Mouse (Mus musculus): ENCODE data around the gene Gabarapl2.
A peak's percentile ranks its signal among the peaks of the same experiment; 100 is the strongest.
"Not testable (repeated sequence)": the region's sequence is repeated elsewhere in the genome, so short reads cannot be mapped to it uniquely, and the experiment has no call there.

The Gabarapl2 gene

DNA sequence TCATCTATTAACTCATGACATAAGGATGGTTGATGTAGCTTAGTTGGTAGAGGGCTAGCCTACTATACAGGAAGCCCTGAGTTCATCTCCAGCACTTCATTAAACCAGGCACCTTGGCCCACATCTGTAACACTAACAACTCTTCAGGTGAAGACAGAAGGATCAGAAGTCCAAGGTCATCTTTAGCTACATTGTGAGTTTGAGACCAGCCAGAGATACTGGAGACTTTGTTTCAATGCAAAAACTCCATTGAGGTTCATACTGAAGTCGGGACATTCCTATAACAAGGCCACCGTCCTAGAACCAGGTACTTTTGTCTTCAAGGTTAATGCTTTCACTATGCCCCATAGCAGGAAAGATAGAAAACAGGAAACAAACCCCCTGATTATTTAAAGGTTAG, 6.3 kb upstream of the Gabarapl2 start:
- DNase-seq (ENCODE audit: low read depth, low spot score), result no peak

DNA sequence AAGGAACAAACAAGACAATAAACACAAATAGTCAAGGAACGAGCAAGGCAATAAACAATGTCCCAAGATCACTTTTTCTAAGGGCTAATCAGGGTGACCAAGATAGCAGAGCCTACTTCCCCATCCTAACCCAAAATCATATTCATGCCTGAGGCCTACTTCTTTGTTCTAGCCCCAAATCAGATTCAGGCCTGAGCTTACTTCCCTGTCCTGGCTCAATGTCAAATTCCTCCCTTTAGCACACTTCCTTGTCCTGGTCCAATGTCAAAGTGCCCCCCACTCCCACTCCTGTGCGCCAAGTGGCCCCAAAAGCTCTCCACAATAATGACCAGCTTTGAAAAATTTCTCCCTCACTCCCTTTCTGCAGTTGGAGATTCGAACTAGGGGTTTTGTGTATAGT, 3.3 kb upstream of the Gabarapl2 start:
- no peak for DNase-seq (ENCODE audit: low read depth, low spot score)

DNA sequence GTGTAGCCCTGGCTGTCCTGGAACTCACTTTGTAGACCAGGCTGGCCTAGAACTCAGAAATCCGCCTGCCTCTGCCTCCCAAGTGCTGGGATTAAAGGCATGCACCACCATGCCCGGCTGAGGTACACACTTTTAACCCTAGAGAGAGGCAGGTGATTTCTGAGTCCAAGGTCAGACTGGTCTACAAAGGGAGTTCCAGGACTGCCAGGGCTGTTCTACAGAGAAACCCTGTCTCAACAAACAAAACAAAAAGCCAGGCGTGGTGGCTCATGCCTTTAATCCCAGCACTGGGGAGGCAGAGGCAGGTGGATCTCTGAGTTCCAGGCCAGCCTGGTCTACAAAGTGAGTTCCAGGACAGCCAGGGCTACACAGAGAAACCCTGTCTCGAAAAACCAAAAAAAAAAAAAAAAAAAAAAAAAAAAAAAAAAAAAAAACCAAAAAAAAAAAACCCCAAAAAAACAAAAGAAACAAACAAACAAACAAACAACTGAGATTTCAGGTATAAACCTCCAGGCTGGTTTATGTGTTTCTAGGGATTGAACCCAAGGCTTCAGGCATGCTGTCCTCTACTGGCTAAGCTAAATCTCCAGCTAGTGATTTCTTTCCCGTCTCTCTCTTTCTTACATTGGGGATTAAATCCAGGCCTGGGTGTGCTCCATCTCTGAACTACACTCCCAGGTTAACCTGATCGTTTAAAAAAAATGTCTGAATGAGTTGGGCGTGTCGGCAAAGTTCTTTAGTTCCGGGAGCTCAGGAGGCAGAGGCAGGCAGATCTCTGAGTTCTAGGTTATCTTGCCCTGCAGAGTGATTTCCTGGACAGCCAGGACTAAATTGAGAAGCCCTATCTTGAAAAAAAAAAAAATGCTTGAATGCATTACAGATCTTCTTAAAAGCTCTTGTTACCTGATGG, 2.2 kb upstream of the Gabarapl2 start:
- not testable (repeated sequence) for DNase-seq (ENCODE audit: low read depth, low spot score)

- no peak for DNase-seq (ENCODE audit: low read depth, low spot score)
Measured at GRCm38 (mm10) chr8:111939516-111940142, 874 bp upstream of the Gabarapl2 start.

- peak; percentile 63 for DNase-seq (ENCODE audit: low read depth, low spot score)
Measured at GRCm38 (mm10) chr8:111941101-111941454, 575 bp downstream of the Gabarapl2 start.

- no peak for DNase-seq (ENCODE audit: low read depth, low spot score)
Measured at GRCm38 (mm10) chr8:111943544-111943943, 3.0 kb downstream of the Gabarapl2 start.

GRCm38 (mm10) chr8:111947144-111947543, 6.6 kb downstream of the Gabarapl2 start:
- DNase-seq (ENCODE audit: low read depth, low spot score), result no peak

DNA sequence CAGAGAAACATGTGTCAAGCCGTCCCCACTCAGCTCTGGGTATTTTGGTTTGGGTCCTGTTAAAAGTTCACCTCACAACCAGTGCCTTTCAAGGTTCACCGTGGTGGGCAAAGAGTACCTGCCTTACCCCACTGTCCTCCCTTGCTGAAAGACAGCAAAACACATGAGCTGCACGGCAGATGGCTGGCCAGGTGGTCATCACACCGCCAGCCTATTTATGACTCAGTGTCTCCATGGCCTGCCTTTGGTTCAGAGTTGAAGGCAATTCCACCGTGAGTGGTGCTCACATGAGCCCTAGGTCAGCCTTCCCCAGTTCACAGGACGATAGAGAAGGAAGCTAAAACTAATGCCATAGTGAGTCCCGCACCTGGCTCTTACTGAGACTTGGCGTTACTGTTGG, 7.5 kb downstream of the Gabarapl2 start:
- no peak for DNase-seq (ENCODE audit: low read depth, low spot score)

- DNase-seq (ENCODE audit: low read depth, low spot score), result no peak
Measured at GRCm38 (mm10) chr8:111950846-111951245, 10.3 kb downstream of the Gabarapl2 start.

DNA sequence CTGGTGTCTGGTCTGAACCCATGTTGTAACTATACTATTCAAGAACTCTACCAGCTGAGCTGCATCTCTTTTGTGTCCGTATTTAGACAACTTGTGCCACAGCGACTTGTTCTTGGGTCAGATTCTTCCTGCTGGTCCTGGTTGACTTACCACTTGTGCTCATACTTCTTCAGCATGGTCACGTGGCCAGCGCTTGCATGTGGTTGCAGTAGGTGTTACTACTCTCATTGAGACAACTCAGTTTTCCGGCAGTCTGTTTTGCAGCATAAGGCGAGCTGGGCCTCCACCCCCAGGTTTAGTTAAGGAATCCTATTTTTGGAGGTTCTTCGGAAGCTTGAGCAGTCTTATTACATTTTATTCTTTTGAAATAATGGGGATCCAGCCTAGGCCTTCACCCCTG, 10.8 kb downstream of the Gabarapl2 start:
- DNase-seq (ENCODE audit: low read depth, low spot score), result no peak

DNA sequence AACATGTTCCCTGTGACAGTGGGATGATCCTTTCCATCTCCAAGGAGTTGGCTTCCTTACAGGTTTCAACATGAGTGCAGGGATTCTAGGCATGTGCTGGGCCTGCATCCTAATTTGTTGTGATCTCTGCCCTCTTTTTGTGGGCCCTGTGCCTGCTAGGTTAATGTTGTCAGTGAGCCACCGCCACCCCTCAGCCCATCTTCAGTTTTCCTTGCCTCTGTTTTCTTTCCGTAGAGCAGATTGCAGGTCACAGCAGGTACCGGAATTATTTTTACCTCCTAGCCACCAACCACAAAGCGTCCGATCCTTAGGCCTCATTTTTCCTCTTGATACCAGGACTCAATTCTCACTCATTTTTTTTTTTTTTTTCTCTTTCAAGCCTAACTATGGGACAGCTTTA, 11.4 kb downstream of the Gabarapl2 start:
- DNase-seq (ENCODE audit: low read depth, low spot score), result no peak

- no peak for DNase-seq (ENCODE audit: low read depth, low spot score)
Measured at GRCm38 (mm10) chr8:111954844-111955594, 14.5 kb downstream of the Gabarapl2 start.

DNA sequence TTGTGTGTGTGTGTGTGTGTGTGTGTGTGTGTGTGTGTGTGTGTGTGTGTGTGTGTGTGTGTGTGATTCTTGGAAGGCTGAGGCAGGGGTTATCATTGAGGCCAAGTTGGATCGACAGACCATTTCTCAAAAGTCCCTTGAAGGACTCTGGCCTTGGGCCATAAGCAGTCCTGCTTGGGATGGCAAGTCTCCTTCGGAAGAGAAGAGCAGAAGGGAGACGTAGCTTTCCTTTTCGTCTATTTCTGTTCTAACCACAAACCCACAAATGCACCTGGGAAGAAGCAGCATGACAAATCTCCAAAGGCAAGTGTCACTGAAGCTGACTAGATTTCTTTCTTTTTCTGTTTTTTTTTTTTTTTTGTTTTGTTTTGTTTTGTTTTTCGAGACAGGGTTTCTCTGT, 15.4 kb downstream of the Gabarapl2 start:
- no peak for DNase-seq (ENCODE audit: low read depth, low spot score)

GRCm38 (mm10) chr8:111957231-111957630, 16.7 kb downstream of the Gabarapl2 start:
- no peak for DNase-seq (ENCODE audit: low read depth, low spot score)

DNA sequence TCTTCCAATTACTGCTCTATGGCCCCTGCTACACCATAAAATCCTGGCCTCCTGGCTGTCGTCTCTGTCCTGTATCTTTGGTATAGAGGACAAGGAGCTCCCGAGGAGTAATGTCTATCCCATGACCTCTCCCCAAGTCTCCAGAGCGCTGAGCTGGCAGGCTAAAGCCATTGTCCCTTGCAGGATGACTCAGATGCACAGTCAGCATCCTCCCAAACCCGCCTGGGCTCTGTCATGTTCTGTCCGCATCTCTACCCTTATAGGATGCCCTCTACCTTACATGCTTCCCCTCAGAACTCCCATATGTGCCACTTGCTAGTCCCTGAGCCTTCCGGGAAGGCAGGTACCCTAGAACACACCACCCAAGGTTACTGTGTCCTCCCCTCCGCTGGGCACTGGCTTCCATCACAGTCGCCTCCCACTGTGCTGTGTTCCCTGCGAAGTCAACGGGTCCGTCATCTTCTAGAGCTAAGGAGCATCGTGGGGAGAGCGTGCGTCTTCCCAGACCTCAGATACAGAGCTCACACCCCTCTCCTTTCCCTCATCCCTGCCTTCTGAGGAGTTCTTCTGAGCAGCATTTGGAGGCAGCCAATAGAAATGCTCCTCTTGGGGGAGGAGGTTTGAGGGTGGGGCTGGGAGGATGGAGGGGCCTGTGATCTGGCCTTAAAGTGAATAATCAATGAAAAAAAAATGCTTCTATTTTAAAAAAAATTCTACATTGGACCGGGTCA, 20.3 kb downstream of the Gabarapl2 start:
- no peak for DNase-seq (ENCODE audit: low read depth, low spot score)

- no peak for DNase-seq (ENCODE audit: low read depth, low spot score)
Measured at GRCm38 (mm10) chr8:111961330-111961729, 20.8 kb downstream of the Gabarapl2 start.

DNA sequence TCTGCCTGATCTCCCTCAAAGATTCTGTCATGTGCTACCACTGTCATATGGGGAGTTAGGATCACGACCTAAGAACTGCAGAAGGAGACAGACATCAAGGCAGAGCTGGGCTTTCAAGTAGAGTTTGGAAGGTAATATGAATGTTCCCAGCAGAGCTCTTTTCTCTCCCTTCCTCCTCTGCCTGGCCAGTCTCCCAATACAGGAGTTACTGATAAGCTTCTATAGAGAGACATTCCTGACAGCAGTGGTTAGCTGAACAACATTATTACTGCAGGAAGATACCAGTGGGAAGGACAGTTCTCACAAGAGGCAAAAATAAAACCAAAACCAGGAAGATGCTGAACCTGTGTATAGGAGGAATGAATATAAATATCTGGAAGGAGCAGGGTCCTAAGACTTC, 22.1 kb downstream of the Gabarapl2 start:
- no peak for DNase-seq (ENCODE audit: low read depth, low spot score)

DNA sequence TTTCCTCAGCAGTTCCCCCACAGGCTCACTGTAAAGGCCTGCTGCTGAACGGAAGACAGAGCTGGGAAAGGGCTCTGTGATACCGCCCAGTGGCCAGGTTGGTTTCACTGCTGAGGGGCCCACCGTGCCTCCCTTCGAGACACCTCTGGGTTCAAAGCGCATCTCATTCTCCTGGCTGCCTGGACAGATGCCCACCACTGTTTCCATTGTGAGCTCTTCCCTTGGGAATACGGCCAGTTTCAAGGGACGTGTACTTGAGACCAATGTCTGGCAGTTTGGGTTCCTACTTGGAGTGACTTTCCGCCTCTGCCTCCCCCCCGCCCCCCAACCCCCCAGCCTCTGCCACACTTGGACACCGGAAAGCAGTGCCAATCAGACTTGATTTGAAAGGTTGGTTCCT, 22.6 kb downstream of the Gabarapl2 start:
- DNase-seq (ENCODE audit: low read depth, low spot score), result no peak

DNA sequence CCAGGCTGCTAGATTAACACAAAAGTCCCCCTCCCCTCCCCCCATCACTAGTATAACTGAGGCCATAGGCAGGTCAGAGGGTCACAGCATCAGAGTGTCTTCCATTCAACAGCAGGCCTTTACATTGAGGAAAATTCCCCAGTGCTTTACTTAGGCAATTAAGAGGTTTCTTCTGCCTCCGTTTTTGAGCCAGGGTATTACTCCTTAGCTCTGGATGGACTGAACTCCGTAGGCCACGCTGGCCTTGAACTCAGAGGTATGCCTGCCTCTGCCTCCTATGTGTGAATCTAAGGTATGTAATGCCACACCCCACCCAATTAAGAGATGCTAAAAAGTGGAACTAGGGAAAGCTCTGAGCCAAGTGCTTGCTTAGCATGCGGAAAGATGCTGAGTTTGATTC, 23.0 kb downstream of the Gabarapl2 start:
- DNase-seq (ENCODE audit: low read depth, low spot score), result no peak

DNA sequence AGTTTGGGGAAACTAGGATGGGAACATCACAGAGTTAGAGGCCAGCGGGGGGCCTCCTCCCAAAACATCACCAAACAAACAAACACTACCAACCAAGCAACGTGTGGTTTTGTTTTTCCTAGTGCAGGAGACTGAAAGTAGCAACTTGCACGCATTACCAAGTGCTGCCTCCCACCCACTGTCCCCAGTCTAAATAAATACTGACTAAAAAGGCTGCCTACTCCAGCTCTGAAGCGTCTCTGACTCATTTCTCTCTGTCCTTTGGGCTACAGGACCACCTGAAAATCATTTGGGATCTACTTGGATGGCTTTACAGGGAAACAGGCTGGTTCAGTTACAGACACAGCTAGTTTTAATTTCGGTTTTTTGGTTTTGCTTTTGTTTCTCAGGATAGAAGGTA, 23.8 kb downstream of the Gabarapl2 start:
- no peak for DNase-seq (ENCODE audit: low read depth, low spot score)

DNA sequence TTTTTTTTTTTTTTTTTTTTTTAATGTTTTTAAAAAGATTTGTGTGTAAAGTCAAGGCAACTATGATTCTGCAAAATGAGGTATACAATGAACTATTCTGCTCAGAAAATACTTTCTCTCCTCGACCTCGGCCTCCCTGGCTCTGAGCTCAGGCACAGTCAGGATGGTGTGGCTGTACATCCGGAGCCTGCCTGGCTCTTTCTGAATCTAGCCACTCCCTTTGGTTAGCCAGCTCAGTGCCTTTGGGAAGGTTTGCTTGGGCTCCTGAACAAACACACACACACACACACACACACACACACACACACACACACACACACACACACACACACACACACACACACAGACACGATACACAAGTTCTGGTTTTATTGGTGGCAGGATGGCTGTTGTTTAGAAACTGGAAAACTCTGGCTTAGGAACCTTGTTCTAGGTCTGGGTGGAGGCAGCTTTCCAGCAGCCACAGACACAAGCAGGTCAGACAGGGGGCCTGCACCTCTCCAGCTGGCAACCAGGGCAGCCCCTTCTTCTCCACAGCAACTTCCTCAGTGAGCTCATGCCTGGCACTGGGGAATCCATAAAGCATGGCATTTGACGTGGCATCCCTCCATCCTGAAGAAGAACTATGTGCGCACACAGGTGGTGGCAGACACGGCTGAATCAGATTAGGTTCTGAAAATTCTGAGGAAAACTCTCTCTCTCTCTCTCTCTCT, 24.5 kb downstream of the Gabarapl2 start:
- DNase-seq (ENCODE audit: low read depth, low spot score), result no peak

Measured in forelimb bud, embryonic 11.5 days (tissue).